Mouse (Mus musculus): ENCODE data around the gene Gpx1. TPM values are rescaled to one million over a fixed set of nuclear protein-coding genes. Genes with fewer than 3 reads are reported as not detected.

Gene Gpx1
- polyA plus RNA-seq, 1 experiment from 2014 or later, result 463 TPM

DNA sequence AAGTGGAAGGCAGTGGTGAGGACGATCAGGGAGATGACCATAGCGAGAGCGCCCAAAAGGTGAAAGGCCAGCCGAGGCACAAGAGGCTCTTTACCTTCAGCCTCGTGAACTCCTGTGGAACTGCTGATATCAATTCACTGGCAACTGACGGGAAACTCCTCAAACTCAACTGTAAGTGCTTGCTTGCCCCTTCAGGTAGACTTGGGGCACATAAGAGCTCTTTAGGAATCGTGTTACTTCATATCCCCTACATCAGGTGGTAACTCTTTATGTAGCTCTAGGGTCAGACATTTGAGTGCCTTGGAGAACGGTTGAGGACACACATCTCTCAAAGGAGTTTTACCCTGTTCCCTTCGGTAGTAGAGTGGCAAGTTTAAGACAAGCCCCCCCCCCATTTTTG lies 42.7 kb downstream of the Gpx1 start:
- Histone ChIP-seq H3K4me2 (ENCODE audit: low read depth, low read length) (no peak overlapping the region), H3K9ac (replicated peaks; ENCODE audit: low read depth, low read length) (no peak overlapping the region), H3K27ac (ENCODE audit: low read depth, low read length) (no peak overlapping the region), H3K4me1 (ENCODE audit: control insufficient read depth, insufficient read depth, low read length) (no peaks in the 10 kb centered on the region), H3K4me3 (ENCODE audit: low read depth, low read length) (no peak overlapping the region), H3K9me3 (ENCODE audit: control insufficient read depth, low read length) (no peaks in the 10 kb centered on the region), H3K36me3 (ENCODE audit: control insufficient read depth, insufficient read depth, low read length) (peaks cover 75% of the 10 kb centered on the region), H3K27me3 (ENCODE audit: control insufficient read depth, insufficient read depth, low read length) (no peaks in the 10 kb centered on the region)
- 94% methylated on average over 9 of the region's 9 CpGs for WGBS
- ATAC-seq (ENCODE audit: low read depth), result no peak

- Histone ChIP-seq H3K9me3 (ENCODE audit: control insufficient read depth, low read length) (no peaks in the 10 kb centered on the region), H3K9ac (replicated peaks; ENCODE audit: low read depth, low read length) (no peak overlapping the region), H3K4me2 (ENCODE audit: low read depth, low read length) (no peak overlapping the region), H3K4me3 (ENCODE audit: low read depth, low read length) (no peak overlapping the region), H3K36me3 (ENCODE audit: control insufficient read depth, insufficient read depth, low read length) (peaks cover 84% of the 10 kb centered on the region), H3K4me1 (ENCODE audit: control insufficient read depth, insufficient read depth, low read length) (no peaks in the 10 kb centered on the region), H3K27ac (ENCODE audit: low read depth, low read length) (no peak overlapping the region), H3K27me3 (ENCODE audit: control insufficient read depth, insufficient read depth, low read length) (no peaks in the 10 kb centered on the region)
- WGBS, result 92% methylated on average over 7 of the region's 7 CpGs
- ATAC-seq (ENCODE audit: low read depth), result no peak
These were observed 46.3 kb downstream of the Gpx1 start for GRCm38 (mm10) chr9:108385006-108385405.

- 92% methylated on average over 4 of the region's 4 CpGs for WGBS
- Histone ChIP-seq H3K4me2 (ENCODE audit: low read depth, low read length) (no peak overlapping the region), H3K4me1 (ENCODE audit: control insufficient read depth, insufficient read depth, low read length) (no peaks in the 10 kb centered on the region), H3K27me3 (ENCODE audit: control insufficient read depth, insufficient read depth, low read length) (no peaks in the 10 kb centered on the region), H3K36me3 (ENCODE audit: control insufficient read depth, insufficient read depth, low read length) (peaks cover 82% of the 10 kb centered on the region), H3K4me3 (ENCODE audit: low read depth, low read length) (no peak overlapping the region), H3K9me3 (ENCODE audit: control insufficient read depth, low read length) (no peaks in the 10 kb centered on the region), H3K27ac (ENCODE audit: low read depth, low read length) (no peak overlapping the region), H3K9ac (replicated peaks; ENCODE audit: low read depth, low read length) (no peak overlapping the region)
- ATAC-seq (ENCODE audit: low read depth), result no peak
These were observed 48.1 kb downstream of the Gpx1 start for GRCm38 (mm10) chr9:108386816-108387215.

GRCm38 (mm10) chr9:108388601-108389000 lies 49.9 kb downstream of the Gpx1 start:
- no peak overlapping the region for H3K4me3 ChIP-seq (ENCODE audit: low read depth, low read length)

GRCm38 (mm10) chr9:108389220-108389619 lies 50.5 kb downstream of the Gpx1 start:
- Histone ChIP-seq H3K36me3 (ENCODE audit: control insufficient read depth, insufficient read depth, low read length) (peaks cover 68% of the 10 kb centered on the region), H3K4me1 (ENCODE audit: control insufficient read depth, insufficient read depth, low read length) (no peaks in the 10 kb centered on the region)
- WGBS, result 89% methylated on average over 6 of the region's 6 CpGs

More at GRCm38 (mm10) chr9:108388601-108389000, 49.9 kb downstream of the Gpx1 start:
- H3K36me3 ChIP-seq (ENCODE audit: control insufficient read depth, insufficient read depth, low read length), result peaks cover 73% of the 10 kb centered on the region
- 85% methylated on average over 10 of the region's 10 CpGs for WGBS
- H3K9me3 ChIP-seq (ENCODE audit: control insufficient read depth, low read length), result no peaks in the 10 kb centered on the region
- H3K27ac ChIP-seq (ENCODE audit: low read depth, low read length), result no peak overlapping the region
- no peaks in the 10 kb centered on the region for H3K27me3 ChIP-seq (ENCODE audit: control insufficient read depth, insufficient read depth, low read length)
- H3K9ac ChIP-seq (replicated peaks; ENCODE audit: low read depth, low read length), result no peak overlapping the region
- no peak overlapping the region for H3K4me2 ChIP-seq (ENCODE audit: low read depth, low read length)
- no peak for ATAC-seq (ENCODE audit: low read depth)
- no peaks in the 10 kb centered on the region for H3K4me1 ChIP-seq (ENCODE audit: control insufficient read depth, insufficient read depth, low read length)

More at GRCm38 (mm10) chr9:108389220-108389619, 50.5 kb downstream of the Gpx1 start:
- no peak overlapping the region for H3K4me3 ChIP-seq (ENCODE audit: low read depth, low read length)
- ATAC-seq (ENCODE audit: low read depth), result no peak
- H3K9ac ChIP-seq (replicated peaks; ENCODE audit: low read depth, low read length), result no peak overlapping the region
- no peak overlapping the region for H3K27ac ChIP-seq (ENCODE audit: low read depth, low read length)
- no peak overlapping the region for H3K4me2 ChIP-seq (ENCODE audit: low read depth, low read length)
- H3K27me3 ChIP-seq (ENCODE audit: control insufficient read depth, insufficient read depth, low read length), result no peaks in the 10 kb centered on the region
- no peaks in the 10 kb centered on the region for H3K9me3 ChIP-seq (ENCODE audit: control insufficient read depth, low read length)

Other genes starting within 250 kb of the Gpx1 start
- 47.9 and 51.7 TPM in 2 replicates for gene Apeh, start 244.3 kb upstream of the Gpx1 start, polyA plus RNA-seq (2014; fragmentation: Nextera tagmentation; extraction: Ambion mirVana)
- gene Bsn, start 148.5 kb upstream of the Gpx1 start, polyA plus RNA-seq (2014; fragmentation: Nextera tagmentation; extraction: Ambion mirVana), result 16.0 and 17.9 TPM in 2 replicates
- gene Dag1, start 74.9 kb upstream of the Gpx1 start, polyA plus RNA-seq (2014; fragmentation: Nextera tagmentation; extraction: Ambion mirVana), result 58.6 and 74.6 TPM in 2 replicates
- 130 and 165 TPM in 2 replicates for gene Nicn1, start 48.5 kb upstream of the Gpx1 start, polyA plus RNA-seq (2014; fragmentation: Nextera tagmentation; extraction: Ambion mirVana)
- 24.7 and 27.9 TPM in 2 replicates for gene Amt, start 42.0 kb upstream of the Gpx1 start, polyA plus RNA-seq (2014; fragmentation: Nextera tagmentation; extraction: Ambion mirVana)
- gene Rhoa, start 32.8 kb upstream of the Gpx1 start, polyA plus RNA-seq (2014; fragmentation: Nextera tagmentation; extraction: Ambion mirVana), result 151 and 173 TPM in 2 replicates
- gene Tcta, start 32.7 kb upstream of the Gpx1 start, polyA plus RNA-seq (2014; fragmentation: Nextera tagmentation; extraction: Ambion mirVana), result 55.2 and 60.8 TPM in 2 replicates
- gene Usp4, start 8.9 kb downstream of the Gpx1 start, polyA plus RNA-seq (2014; fragmentation: Nextera tagmentation; extraction: Ambion mirVana), result 130 and 149 TPM in 2 replicates
- 2.1 and 2.5 TPM in 2 replicates for gene 1700102P08Rik, start 53.9 kb downstream of the Gpx1 start, polyA plus RNA-seq (2014; fragmentation: Nextera tagmentation; extraction: Ambion mirVana)
- 1.7 and 1.8 TPM in 2 replicates for gene Ccdc36, start 89.6 kb downstream of the Gpx1 start, polyA plus RNA-seq (2014; fragmentation: Nextera tagmentation; extraction: Ambion mirVana)
- not detected in 2 replicates for gene BC048562, start 97.6 kb downstream of the Gpx1 start, polyA plus RNA-seq (2014; fragmentation: Nextera tagmentation; extraction: Ambion mirVana)
- gene Ccdc71, start 121.6 kb downstream of the Gpx1 start, polyA plus RNA-seq (2014; fragmentation: Nextera tagmentation; extraction: Ambion mirVana), result 50.4 and 55.1 TPM in 2 replicates
- 49.8 and 63.3 TPM in 2 replicates for gene Klhdc8b, start 122.7 kb downstream of the Gpx1 start, polyA plus RNA-seq (2014; fragmentation: Nextera tagmentation; extraction: Ambion mirVana)
- 8.3 and 15.3 TPM in 2 replicates for gene Lamb2, start 140.8 kb downstream of the Gpx1 start, polyA plus RNA-seq (2014; fragmentation: Nextera tagmentation; extraction: Ambion mirVana)
- gene Usp19, start 151.7 kb downstream of the Gpx1 start, polyA plus RNA-seq (2014; fragmentation: Nextera tagmentation; extraction: Ambion mirVana), result 66.1 and 73.0 TPM in 2 replicates
- 69.3 and 75.6 TPM in 2 replicates for gene Qars, start 168.8 kb downstream of the Gpx1 start, polyA plus RNA-seq (2014; fragmentation: Nextera tagmentation; extraction: Ambion mirVana)
- gene Qrich1, start 177.9 kb downstream of the Gpx1 start, polyA plus RNA-seq (2014; fragmentation: Nextera tagmentation; extraction: Ambion mirVana), result 122 and 138 TPM in 2 replicates
- gene Impdh2, start 221.4 kb downstream of the Gpx1 start, polyA plus RNA-seq (2014; fragmentation: Nextera tagmentation; extraction: Ambion mirVana), result 105 and 119 TPM in 2 replicates
- gene Ndufaf3, start 228.5 kb downstream of the Gpx1 start, polyA plus RNA-seq (2014; fragmentation: Nextera tagmentation; extraction: Ambion mirVana), result 81.7 and 96.8 TPM in 2 replicates
- 257 and 258 TPM in 2 replicates for gene Dalrd3, start 231.0 kb downstream of the Gpx1 start, polyA plus RNA-seq (2014; fragmentation: Nextera tagmentation; extraction: Ambion mirVana)
- gene Wdr6, start 239.8 kb downstream of the Gpx1 start, polyA plus RNA-seq (2014; fragmentation: Nextera tagmentation; extraction: Ambion mirVana), result 206 and 229 TPM in 2 replicates

Data from neural tube, embryonic 14.5 days (tissue).